Mouse (Mus musculus): ENCODE measurements around the gene Cabp4.

GRCm38 (mm10) chr19:4121097-4121805 lies 22.6 kb downstream of the Cabp4 start:
- TF ChIP-seq GATA1 (IDR thresholded peaks at IDR 0.05; ENCODE audit: borderline replicate concordance, low read length) (no peak), FLI1 (IDR thresholded peaks at IDR 0.05; ENCODE audit: low read length) (no peak; the same call in 1 of the 2 replicates)
